ENCODE assay signal across 9 mouse cellular contexts in genomic region chr6:127546676-127547075, GRCm38 (mm10). TPM values are rescaled to one million over a fixed set of nuclear protein-coding genes. Genes with fewer than 3 reads are reported as not detected.
A peak's percentile ranks its signal among the peaks of the same experiment; 100 is the strongest.
DNase-seq lines count a peak whose midpoint lies in the region; ATAC-seq lines count a peak whose summit lies in the region.
"Had no signal": no experiment of that assay in that cellular context is flagged by ENCODE, and none has a peak within 500 bp of the region (broad histone marks: within the 10 kb centered on the region; RNA-seq: fewer than 3 reads in every experiment).

No protein-coding gene starts in this region.

- no peaks in the 10 kb centered on the region for H3K36me3 ChIP-seq in embryonic facial prominence, embryonic 14.5 days (ENCODE audit: control insufficient read depth, insufficient read depth, low read length)
- no peaks in the 10 kb centered on the region for H3K36me3 ChIP-seq in embryonic facial prominence, embryonic 10.5 days (replicated peaks)

- no peaks in the 10 kb centered on the region for H3K27me3 ChIP-seq in embryonic facial prominence, embryonic 14.5 days (replicated peaks; ENCODE audit: control insufficient read depth, insufficient read depth, low read length)
- H3K27me3 ChIP-seq in embryonic facial prominence, embryonic 10.5 days (replicated peaks; ENCODE audit: low read depth, poor library complexity, severe bottlenecking) = peaks cover 19% of the 10 kb centered on the region

- no peak overlapping the region for H3K9ac ChIP-seq in embryonic facial prominence, embryonic 14.5 days (ENCODE audit: low read depth, low read length)

- 54% methylated on average over 4 of the region's 4 CpGs for WGBS in embryonic facial prominence, embryonic 14.5 days
- 79% methylated on average over 4 of the region's 4 CpGs for WGBS in embryonic facial prominence, embryonic 10.5 days

- no peak overlapping the region for H3K4me3 ChIP-seq in embryonic facial prominence, embryonic 14.5 days (ENCODE audit: low read depth, low read length)
- no peak overlapping the region for H3K4me3 ChIP-seq in embryonic facial prominence, embryonic 10.5 days
- H3K4me3 ChIP-seq: erythroblast, embryonic 14.5 days had no signal

- intact Hi-C loops in left cerebral cortex, postnatal 36 days (cut with DNase I) = no loop called here

- peaks cover 8% of the 10 kb centered on the region for H3K4me1 ChIP-seq in embryonic facial prominence, embryonic 14.5 days (ENCODE audit: control insufficient read depth, insufficient read depth, low read length)
- H3K4me1 ChIP-seq in embryonic facial prominence, embryonic 10.5 days = 0 out of 2 replicates have a peak, but pooled peaks cover 9% of the 10 kb centered on the region

- DNase-seq in embryonic facial prominence, embryonic 14.5 days (ENCODE audit: low spot score) = peak; percentile 61
- DNase-seq in embryonic facial prominence, embryonic 10.5 days (ENCODE audit: low spot score) = no peak
- DNase-seq in 3134 (ENCODE audit: extremely low read depth, insufficient read length, low spot score) = peak; percentile 34
- peak; percentile 31 for DNase-seq in gastrocnemius, postnatal 25 days
- DNase-seq in kidney, postnatal 4 days = peak; percentile 90 to 92
- DNase-seq in B cell, adult 2 months = no peak
- DNase-seq in layer of hippocampus, postnatal 36 days = no peak
- DNase-seq in left cerebral cortex, postnatal 36 days (ENCODE audit: low spot score in 2 of 2) = no peak

- no peak overlapping the region for H3K27ac ChIP-seq in embryonic facial prominence, embryonic 14.5 days (replicated peaks; ENCODE audit: low read depth, low read length)
- no peak overlapping the region for H3K27ac ChIP-seq in embryonic facial prominence, embryonic 10.5 days (replicated peaks)

- H3K4me2 ChIP-seq in embryonic facial prominence, embryonic 14.5 days (ENCODE audit: low read depth, low read length) = no peak overlapping the region

- no peaks in the 10 kb centered on the region for H3K9me3 ChIP-seq in embryonic facial prominence, embryonic 14.5 days (ENCODE audit: control insufficient read depth, low read length)
- no peaks in the 10 kb centered on the region for H3K9me3 ChIP-seq in embryonic facial prominence, embryonic 10.5 days

- ATAC-seq in embryonic facial prominence, embryonic 14.5 days (ENCODE audit: low read depth) = no peak

RNA-seq across cellular contexts. Expression of gene Cracr2a, which starts 14.5 kb away (rescaled TPM):
- 1.0 and 1.1 TPM in 2 replicates for polyA plus RNA-seq in embryonic facial prominence, embryonic 14.5 days (2014; fragmentation: Nextera tagmentation; extraction: Ambion mirVana)
- 0.79 and 1.2 TPM in 2 replicates for polyA plus RNA-seq in embryonic facial prominence, embryonic 10.5 days (2016; fragmentation: Nextera tagmentation; extraction: Ambion mirVana)
- total RNA-seq in gastrocnemius, postnatal 25 days (2021) = under 1 TPM; 0.43 to 0.49 TPM
- 1 to 10 TPM; 1.8 to 2.6 TPM for total RNA-seq in layer of hippocampus, postnatal 36 days (2021)
- 1 to 10 TPM; 2.7 to 3.4 TPM for total RNA-seq in left cerebral cortex, postnatal 36 days (2021)

Comparison
In these comparisons a context has a peak if more than half of its experiments do, and no peak if none do; other contexts are left out.
1. DNase-seq: peak in embryonic facial prominence, embryonic 14.5 days (single experiment), 3134 (single experiment), gastrocnemius, postnatal 25 days (single experiment) and kidney, postnatal 4 days (2 of 2); none in embryonic facial prominence, embryonic 10.5 days (single experiment), B cell, adult 2 months (0 of 2), layer of hippocampus, postnatal 36 days (0 of 2) and left cerebral cortex, postnatal 36 days (0 of 2).